Mouse (Mus musculus) G1E (cell line): ENCODE data around the gene Als2.

Experiments
- CTCF ChIP-seq: IDR thresholded peaks from 2 replicates; pipeline ENCODE4 v1.5.1; 2012; ENCODE audit warnings: low read depth, low read length, inconsistent platforms, mixed read lengths
- GATA1 ChIP-seq: IDR thresholded peaks from 2 replicates; pipeline ENCODE4 v1.6.1; 2012; ENCODE audit warnings: borderline replicate concordance, low read length, inconsistent platforms, mixed read lengths
- GATA2 ChIP-seq: IDR thresholded peaks from 2 replicates; pipeline ENCODE4 v1.6.1; 2012; ENCODE audit warnings: low read depth, low read length, inconsistent platforms, borderline replicate concordance
- POLR2AphosphoS5 ChIP-seq: IDR thresholded peaks from 2 replicates; pipeline ENCODE4 v1.6.1; 2012; ENCODE audit warnings: low read depth, low read length, inconsistent platforms; ENCODE audit not compliant: insufficient replicate concordance
- TAL1 ChIP-seq: conservative IDR thresholded peaks from 2 replicates; pipeline ENCODE4 v1.6.1; 2012; ENCODE audit warnings: low read depth, low read length, inconsistent platforms, mixed read lengths

DNA sequence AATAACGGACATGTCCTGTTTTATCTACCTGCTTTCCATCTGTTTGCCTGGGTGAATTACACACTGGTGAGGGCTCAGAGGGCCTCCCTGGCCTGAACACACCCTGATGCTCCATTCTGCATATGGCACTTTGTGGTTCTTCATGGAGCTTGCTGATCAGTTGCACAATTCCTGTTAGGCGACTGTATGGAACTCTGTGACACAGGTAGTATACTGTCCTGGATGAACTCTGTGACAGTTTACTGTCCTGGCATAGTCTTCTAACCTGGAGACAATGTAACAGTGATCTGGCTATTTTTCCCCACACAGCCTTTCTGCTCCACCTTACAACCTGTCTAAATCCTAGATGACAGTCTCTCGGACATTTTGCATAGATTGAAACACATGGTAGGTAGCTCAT, 77.9 kb downstream of the Als2 start:
- TF ChIP-seq CTCF = no peak
- no peak for TF ChIP-seq GATA2
- TF ChIP-seq POLR2AphosphoS5 = no peak
- TF ChIP-seq GATA1 = no peak
- TF ChIP-seq TAL1 = no peak
